Mouse (Mus musculus) hindbrain, embryonic 16.5 days (tissue): Measurements from ENCODE around the gene Arfrp1. TPM values are rescaled to one million over a fixed set of nuclear protein-coding genes. Genes with fewer than 3 reads are reported as not detected.
A peak's percentile ranks its signal among the peaks of the same experiment; 100 is the strongest.

ENCODE experiments used
- ATAC-seq: fragments of 200-750 bp; cut with Nextera tagmentation; 2 replicates; pipeline ENCODE4 v1.8.0; 2017; ENCODE audit warnings: moderate TSS enrichment, moderate library complexity
- H3K27ac ChIP-seq: fragments of 300-500 bp; sonication (generic); 2 replicates; pipeline ENCODE4 v1.5.1; 2014; ENCODE audit warnings: low read depth, mild to moderate bottlenecking, control low read depth, low read length, moderate library complexity
- H3K27me3 ChIP-seq: fragments of 300-500 bp; sonication (generic); replicated peaks from 2 replicates; pipeline ENCODE4 v1.6.1; 2014; ENCODE audit warnings: low read length; ENCODE audit not compliant: control insufficient read depth, insufficient read depth
- H3K36me3 ChIP-seq: fragments of 300-500 bp; sonication (generic); 2 replicates; pipeline ENCODE4 v1.6.1; 2014; ENCODE audit warnings: mild to moderate bottlenecking, low read length, moderate library complexity, mixed read lengths; ENCODE audit not compliant: control insufficient read depth, insufficient read depth
- H3K4me1 ChIP-seq: fragments of 300-500 bp; sonication (generic); 2 replicates; pipeline ENCODE4 v1.6.1; 2014; ENCODE audit warnings: low read depth, low read length; ENCODE audit not compliant: control insufficient read depth, insufficient read depth
- H3K4me2 ChIP-seq: fragments of 300-500 bp; sonication (generic); 2 replicates; pipeline ENCODE4 v1.6.1; 2014; ENCODE audit warnings: mild to moderate bottlenecking, low read length, control low read depth, moderate library complexity
- H3K4me3 ChIP-seq: fragments of 300-500 bp; sonication (generic); 2 replicates; pipeline ENCODE4 v1.5.1; 2014; ENCODE audit warnings: mild to moderate bottlenecking, low read length, control low read depth, moderate library complexity
- H3K9ac ChIP-seq: fragments of 300-500 bp; sonication (generic); 2 replicates; pipeline ENCODE4 v1.6.1; 2014; ENCODE audit warnings: low read depth, mild to moderate bottlenecking, control low read depth, low read length, moderate library complexity
- H3K9me3 ChIP-seq: fragments of 300-500 bp; sonication (generic); 2 replicates; pipeline ENCODE4 v1.6.1; 2014; ENCODE audit warnings: mild to moderate bottlenecking, low read length, moderate library complexity; ENCODE audit not compliant: control insufficient read depth
- WGBS: fragments of 180-500 bp; shearing (Covaris S2); extraction: QIAGEN DNeasy Blood & Tissue Kit; methylation state at CpG from one replicate; pipeline ENCODE4 v1.1.7; 2014; 5-methylcytosine and 5-hydroxymethylcytosine counted together
- polyA plus RNA-seq: library from polyadenylated mRNA; unstranded; fragments of >200 nt; fragmentation: Nextera tagmentation; extraction: Ambion mirVana; gene quantifications from 2 replicates; pipeline ENCODE4 v1.2.1, GENCODE M21; 2015

The Arfrp1 gene
- polyA plus RNA-seq, 1 experiment from 2014 or later = 87.2 TPM

DNA sequence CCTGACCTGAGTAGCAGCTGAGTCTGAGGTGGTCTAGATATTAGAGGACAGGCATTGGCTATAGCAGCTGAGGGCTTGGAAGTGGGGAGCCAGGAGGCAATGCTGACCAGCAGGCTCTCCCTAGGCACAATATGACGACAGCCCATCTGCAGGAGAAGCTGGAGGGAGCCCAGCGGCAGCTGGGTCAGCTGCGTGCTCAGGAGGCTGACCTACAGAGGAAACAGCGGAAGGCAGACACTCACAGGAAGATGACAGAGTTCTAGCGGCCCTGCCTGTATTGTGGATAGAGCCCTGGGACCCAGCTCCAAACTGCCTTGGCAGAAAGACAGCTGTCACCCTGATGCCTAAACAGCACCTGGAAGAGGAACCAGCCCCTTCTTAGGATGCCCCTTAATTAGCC lies 15.0 kb upstream of the Arfrp1 start:
- peaks cover 33% of the 10 kb centered on the region for H3K36me3 ChIP-seq
- ATAC-seq = no peak
- H3K27me3 ChIP-seq = no peaks in the 10 kb centered on the region
- no peaks in the 10 kb centered on the region for H3K9me3 ChIP-seq
- no peak overlapping the region for H3K27ac ChIP-seq
- peaks cover 5% of the 10 kb centered on the region; the same call in 1 of the 2 replicates for H3K4me1 ChIP-seq
- WGBS = 83% methylated on average over 5 of the region's 5 CpGs
- no peak overlapping the region for H3K4me2 ChIP-seq
- no peak overlapping the region for H3K4me3 ChIP-seq
- no peak overlapping the region for H3K9ac ChIP-seq

DNA sequence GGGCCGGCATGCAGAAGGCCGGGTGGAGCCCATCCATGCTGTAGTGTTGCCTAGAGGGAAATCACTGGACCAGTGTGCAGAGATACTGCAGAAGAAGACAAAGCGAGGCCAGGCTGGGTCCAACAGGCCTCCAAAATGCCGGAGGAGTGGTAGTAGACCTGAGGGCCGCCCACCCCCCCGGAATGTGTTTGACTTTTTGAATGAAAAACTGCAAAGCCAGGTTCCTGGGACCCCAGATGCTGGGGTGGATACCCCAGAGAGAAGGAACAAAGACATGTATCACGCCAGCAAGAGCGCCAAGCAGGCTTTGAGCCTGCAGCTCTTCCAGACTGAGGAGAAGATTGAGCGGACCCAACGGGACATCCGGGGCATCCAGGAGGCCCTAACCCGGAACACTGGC lies 14.6 kb upstream of the Arfrp1 start, which contains the start of gene Lime1:
Lime1 (plus strand) TSS at position 301 of the 400 bp plus-strand sequence.
- H3K4me1 ChIP-seq = peaks cover under 1% of the 10 kb centered on the region; the same call in 1 of the 2 replicates
- WGBS = 95% methylated on average over 12 of the region's 12 CpGs
- no peak for ATAC-seq
- peaks cover 33% of the 10 kb centered on the region for H3K36me3 ChIP-seq
- H3K27ac ChIP-seq = no peak within 1 kb of the TSS
- H3K4me3 ChIP-seq = no peak within 1 kb of the TSS
- H3K9ac ChIP-seq = no peak within 1 kb of the TSS
- H3K9me3 ChIP-seq = no peaks in the 10 kb centered on the region
- H3K27me3 ChIP-seq = no peaks in the 10 kb centered on the region
- H3K4me2 ChIP-seq = no peak within 1 kb of the TSS

DNA sequence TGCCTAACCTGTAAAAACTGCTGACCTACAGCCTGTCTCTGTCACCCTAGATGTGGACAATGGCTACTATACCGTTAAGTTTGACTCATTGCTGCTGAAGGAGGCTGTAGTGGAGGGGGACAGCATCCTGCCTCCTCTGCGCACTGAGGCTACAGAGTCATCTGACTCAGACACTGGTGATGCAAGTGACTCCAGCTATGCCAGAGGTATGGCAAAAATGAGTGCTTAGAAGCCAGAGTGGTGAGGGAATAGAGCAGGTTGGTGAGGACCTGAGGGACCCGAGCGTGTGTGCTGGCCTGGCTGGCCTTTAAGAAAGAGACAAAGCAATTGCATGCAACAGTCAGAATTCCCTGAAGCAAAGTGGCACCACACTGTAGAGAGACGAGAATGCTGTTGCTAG lies 13.5 kb upstream of the Arfrp1 start:
- H3K27me3 ChIP-seq = no peaks in the 10 kb centered on the region
- 93% methylated on average over 5 of the region's 5 CpGs for WGBS
- no peak overlapping the region for H3K27ac ChIP-seq
- H3K4me2 ChIP-seq = no peak overlapping the region
- H3K36me3 ChIP-seq = peaks cover 33% of the 10 kb centered on the region
- no peaks in the 10 kb centered on the region for H3K9me3 ChIP-seq
- H3K4me3 ChIP-seq = no peak overlapping the region
- no peak for ATAC-seq
- H3K9ac ChIP-seq = no peak overlapping the region
- H3K4me1 ChIP-seq = no peaks in the 10 kb centered on the region

DNA sequence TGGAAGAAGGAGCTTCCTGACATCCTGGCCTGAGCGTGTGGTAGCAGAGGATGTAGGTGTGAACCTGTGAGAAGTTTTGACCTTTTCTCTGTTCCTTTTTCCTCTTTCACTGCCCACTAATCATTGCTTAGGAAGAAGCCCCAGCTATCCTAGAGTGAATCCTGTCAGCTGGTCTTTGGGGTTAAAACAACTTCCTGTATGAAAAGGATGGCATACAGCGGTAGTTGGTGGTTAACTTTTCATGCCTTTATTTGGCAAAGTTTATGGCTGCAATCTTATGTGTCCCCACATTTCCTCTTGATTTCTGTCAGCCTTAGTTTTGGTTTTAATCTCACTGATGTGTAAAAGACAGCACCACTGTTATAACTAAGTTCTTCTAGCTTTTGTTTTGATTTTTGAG lies 12.0 kb upstream of the Arfrp1 start:
- no peaks in the 10 kb centered on the region for H3K27me3 ChIP-seq
- H3K9me3 ChIP-seq = no peaks in the 10 kb centered on the region
- no peaks in the 10 kb centered on the region for H3K4me1 ChIP-seq
- H3K36me3 ChIP-seq = peaks cover 22% of the 10 kb centered on the region
- no peak overlapping the region for H3K27ac ChIP-seq
- H3K9ac ChIP-seq = no peak overlapping the region
- no peak overlapping the region for H3K4me3 ChIP-seq
- no peak for ATAC-seq
- no peak overlapping the region for H3K4me2 ChIP-seq
- WGBS = 91% methylated on average over 2 of the region's 2 CpGs

DNA sequence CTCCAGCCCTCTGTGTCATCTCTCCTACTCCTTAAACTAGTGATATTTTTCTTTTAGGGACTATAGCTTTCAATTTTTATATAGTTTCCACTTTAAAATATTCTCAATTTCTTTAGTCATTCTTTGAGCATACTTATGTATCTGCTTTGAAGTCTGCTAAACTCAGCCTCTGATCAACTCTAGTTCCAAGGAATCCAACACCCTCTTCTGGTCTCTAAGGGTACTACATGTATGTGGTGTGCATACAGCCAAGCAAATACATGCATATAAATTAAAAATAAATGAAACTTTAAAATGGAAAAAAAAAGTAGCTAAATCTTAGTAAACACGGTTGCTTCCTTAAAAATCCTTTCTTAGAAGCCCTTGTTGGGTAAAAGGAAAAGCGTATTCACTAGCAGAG lies 10.6 kb upstream of the Arfrp1 start:
- Histone ChIP-seq H3K4me2 (no peak overlapping the region), H3K27me3 (no peaks in the 10 kb centered on the region), H3K27ac (no peak overlapping the region), H3K9ac (no peak overlapping the region), H3K9me3 (no peaks in the 10 kb centered on the region), H3K36me3 (peaks cover 20% of the 10 kb centered on the region), H3K4me1 (no peaks in the 10 kb centered on the region), H3K4me3 (no peak overlapping the region)
- 96% methylated on average over 2 of the region's 2 CpGs for WGBS
- ATAC-seq = no peak

DNA sequence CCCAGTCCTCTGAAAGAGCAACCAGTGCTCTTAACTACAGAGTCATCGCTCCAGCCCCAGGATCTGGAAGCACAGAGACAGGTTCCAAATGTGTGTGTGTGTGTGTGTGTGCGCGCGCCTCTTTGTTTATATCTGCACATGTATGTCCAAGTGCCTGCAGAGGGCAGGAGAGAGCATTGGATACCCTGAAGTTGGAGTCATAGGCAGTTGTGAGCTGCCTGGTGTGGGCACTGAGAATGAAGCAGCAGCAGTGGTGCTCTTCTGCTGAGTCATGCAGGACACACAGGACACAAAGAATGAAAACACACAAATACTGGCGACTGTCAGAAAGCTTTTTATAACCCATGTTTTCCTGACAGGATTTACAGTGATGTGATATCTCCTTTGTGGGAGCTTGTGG lies 4.8 kb upstream of the Arfrp1 start:
- Histone ChIP-seq H3K9ac (no peak overlapping the region), H3K36me3 (0 out of 2 replicates have a peak, but pooled peaks cover 4% of the 10 kb centered on the region), H3K4me2 (no peak overlapping the region), H3K27ac (no peak overlapping the region), H3K9me3 (no peaks in the 10 kb centered on the region), H3K4me3 (no peak overlapping the region), H3K27me3 (no peaks in the 10 kb centered on the region), H3K4me1 (peaks cover 21% of the 10 kb centered on the region)
- WGBS = 98% methylated on average over 5 of the region's 5 CpGs
- ATAC-seq = no peak

DNA sequence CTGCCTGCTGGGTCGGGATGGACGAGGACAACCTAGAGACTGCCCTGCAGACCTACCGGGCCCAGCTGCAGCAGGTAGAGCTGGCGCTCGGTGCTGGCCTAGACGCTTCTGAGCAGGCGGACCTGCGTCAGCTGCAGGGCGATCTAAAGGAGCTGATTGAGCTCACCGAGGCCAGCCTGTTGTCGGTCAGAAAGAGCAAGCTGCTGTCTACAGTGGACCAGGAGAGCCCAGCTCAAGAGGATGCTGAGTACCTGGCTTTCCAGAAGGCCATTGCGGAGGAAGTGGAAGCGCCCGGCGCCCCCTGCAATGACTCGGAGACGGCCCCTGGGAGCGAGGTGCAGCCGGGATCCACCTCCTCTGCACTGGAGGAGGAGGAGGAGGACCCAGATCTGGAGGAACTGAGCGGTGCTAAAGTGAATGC lies 461 bp upstream of the Arfrp1 start:
- Histone ChIP-seq H3K4me3 (peak overlapping the region; percentile 52), H3K4me1 (peaks cover 29% of the 10 kb centered on the region), H3K9me3 (no peaks in the 10 kb centered on the region), H3K4me2 (peak overlapping the region; percentile 69), H3K27ac (peak overlapping the region; percentile 92), H3K36me3 (peaks cover 10% of the 10 kb centered on the region), H3K9ac (peak overlapping the region; percentile 78), H3K27me3 (no peaks in the 10 kb centered on the region)
- WGBS = under 1% methylated on average over 20 of the region's 20 CpGs
- ATAC-seq = peak; percentile 66

DNA sequence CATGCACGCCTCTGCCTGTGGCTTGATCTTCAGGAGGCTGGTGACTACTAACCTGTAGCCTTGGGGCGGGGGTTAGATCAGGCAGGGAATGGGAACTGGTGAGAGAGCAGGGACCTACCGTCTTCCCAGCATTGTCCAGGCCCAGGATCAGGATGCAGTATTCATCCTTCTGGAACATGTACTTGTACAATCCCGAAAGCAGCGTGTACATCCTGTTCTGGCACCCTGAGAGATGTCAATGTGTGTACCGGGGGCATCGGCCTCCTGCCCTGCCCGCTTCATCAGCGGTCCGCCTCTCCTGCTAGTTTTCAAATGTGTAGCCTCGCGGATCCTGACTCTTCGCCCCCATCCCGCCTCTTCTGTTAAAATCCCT lies 731 bp downstream of the Arfrp1 start:
- ATAC-seq = no peak
- Histone ChIP-seq H3K36me3 (peaks cover 12% of the 10 kb centered on the region), H3K9me3 (no peaks in the 10 kb centered on the region), H3K27me3 (no peaks in the 10 kb centered on the region), H3K9ac (peak overlapping the region; percentile 78), H3K4me2 (peak overlapping the region; percentile 69), H3K4me3 (peak overlapping the region; percentile 52), H3K27ac (peak overlapping the region; percentile 92), H3K4me1 (peaks cover 29% of the 10 kb centered on the region)
- WGBS = 13% methylated on average over 14 of the region's 14 CpGs

DNA sequence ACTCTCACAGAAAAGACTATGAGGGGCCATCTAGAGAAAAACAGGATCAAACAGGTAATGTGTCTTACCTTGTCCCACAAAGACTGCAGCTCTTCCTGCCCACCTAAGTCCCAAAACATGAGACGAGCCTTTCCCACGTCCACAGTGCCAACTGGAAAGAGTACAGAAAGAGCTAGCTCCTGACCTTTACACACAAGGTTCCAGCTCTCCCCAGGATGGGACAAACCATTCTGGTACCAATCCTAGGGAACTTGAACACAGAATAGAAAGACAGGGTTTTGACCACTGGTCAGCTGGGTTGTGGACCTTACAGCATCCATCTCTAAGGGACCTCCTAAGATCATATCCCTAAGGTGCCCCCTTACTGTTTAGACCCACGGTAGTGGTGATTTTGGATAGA lies 1.3 kb downstream of the Arfrp1 start:
- ATAC-seq = no peak
- Histone ChIP-seq H3K4me1 (peaks cover 29% of the 10 kb centered on the region), H3K9ac (peak overlapping the region; percentile 78), H3K9me3 (no peaks in the 10 kb centered on the region), H3K27ac (no peak overlapping the region), H3K27me3 (no peaks in the 10 kb centered on the region), H3K4me3 (peak overlapping the region; percentile 52), H3K36me3 (peaks cover 16% of the 10 kb centered on the region), H3K4me2 (peak overlapping the region; percentile 69)
- WGBS = 81% methylated on average over 3 of the region's 3 CpGs

DNA sequence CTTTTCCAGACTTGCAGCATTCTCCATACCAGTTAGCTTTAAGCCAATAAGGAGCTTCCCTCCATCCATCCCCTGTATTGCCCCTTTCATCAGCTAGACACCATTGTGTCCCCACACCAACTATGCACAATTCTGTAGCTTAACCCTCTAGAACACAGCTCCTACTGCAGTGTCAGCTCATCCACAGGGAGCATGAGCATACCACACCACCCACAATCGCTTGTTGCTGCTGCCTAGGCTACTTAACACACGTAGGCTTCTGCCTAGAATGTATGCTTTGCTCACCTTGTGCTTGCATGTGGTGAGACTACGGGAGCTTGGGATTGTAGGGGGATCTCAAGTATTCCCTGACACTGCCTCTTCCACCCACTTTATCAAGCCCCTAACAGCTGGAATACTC lies 8.4 kb downstream of the Arfrp1 start:
- WGBS = 85% methylated on average over 3 of the region's 3 CpGs
- H3K4me3 ChIP-seq = no peak overlapping the region
- no peak overlapping the region for H3K4me2 ChIP-seq
- no peaks in the 10 kb centered on the region for H3K27me3 ChIP-seq
- H3K27ac ChIP-seq = no peak overlapping the region
- no peak for ATAC-seq
- H3K9me3 ChIP-seq = no peaks in the 10 kb centered on the region
- peaks cover 34% of the 10 kb centered on the region for H3K36me3 ChIP-seq
- no peak overlapping the region for H3K9ac ChIP-seq
- H3K4me1 ChIP-seq = no peaks in the 10 kb centered on the region
